Mouse (Mus musculus): Measurements from ENCODE around the gene Btbd35f27. TPM values are rescaled to one million over a fixed set of nuclear protein-coding genes. Genes with fewer than 3 reads are reported as not detected.

Gene Btbd35f27
- total RNA-seq (2023): not detected

GRCm38 (mm10) chrX:4951835-4952234, at the start of gene Btbd35f27:
Gene Btbd35f27, plus strand, starts transcription at chrX:4952135.

Other genes with a start within 250 kb of the Btbd35f27 start
- not detected for gene Btbd35f4, start 151.6 kb upstream of the Btbd35f27 start, total RNA-seq (2023)